Mouse (Mus musculus): ENCODE results near the gene Pigp. TPM values are rescaled to one million over a fixed set of nuclear protein-coding genes. Genes with fewer than 3 reads are reported as not detected.

Gene Pigp
- total and polyA plus RNA-seq, 3 experiments, result 63.8 to 163 (median 103) TPM

DNA sequence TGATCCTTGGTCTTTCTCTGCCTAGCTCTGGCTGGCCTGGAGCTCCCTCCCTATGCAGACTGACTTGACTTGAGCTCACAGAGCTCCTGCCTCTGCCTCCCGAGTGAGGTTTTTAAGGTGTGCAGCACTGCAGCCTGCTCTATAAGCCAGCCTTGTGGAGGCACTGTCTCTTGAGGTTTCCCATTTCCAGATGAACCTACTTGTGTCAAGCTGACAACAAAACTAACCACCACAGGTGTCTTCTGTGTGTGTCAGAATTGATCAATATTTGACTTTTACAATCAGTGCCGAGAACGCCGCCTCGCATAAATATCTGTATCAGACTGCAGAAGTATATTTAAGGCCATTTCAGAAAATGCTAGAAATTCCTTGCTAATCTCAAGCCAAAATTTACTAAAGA is 57.0 kb downstream of the Pigp start:
- Histone ChIP-seq H3K4me3 (replicated peaks in 1 of 3; ENCODE audit: low read depth in 2 of 3, low read length in 2 of 3, poor library complexity in 1 of 3) (no peak overlapping the region), H3K36me3 (replicated peaks in 1 of 2; ENCODE audit: control insufficient read depth in 1 of 2, insufficient read depth in 1 of 2, low read length in 1 of 2) (peaks cover 0 to 4% of the 10 kb centered on the region in 2 experiments), H3K9ac (ENCODE audit: insufficient read depth, low read depth) (no peak overlapping the region), H3K27ac (ENCODE audit: insufficient read depth, low read depth) (no peak overlapping the region), H3K4me1 (ENCODE audit: control insufficient read depth in 1 of 2, insufficient read depth in 2 of 2) (peaks cover 2 to 26% of the 10 kb centered on the region in 2 experiments; a peak in 3 of 4 replicates), H3K79me2 (replicated peaks; ENCODE audit: control insufficient read depth, extremely low read depth, insufficient read depth, poor library complexity, severe bottlenecking) (no peaks in the 10 kb centered on the region), H3K4me2 (ENCODE audit: insufficient read depth, low read depth, poor library complexity, severe bottlenecking) (no peak overlapping the region), H3K9me3 (replicated peaks; ENCODE audit: low read length) (no peaks in the 10 kb centered on the region), H3K27me3 (replicated peaks) (peaks cover 1% of the 10 kb centered on the region)
- DNase-seq (ENCODE audit: extremely low read depth), result no peak
- in situ Hi-C loops (cut with MboI; ENCODE audit: low pct_ligation_motif_present, low pct_unique_long_range_greater_than_20kb, low sequenced_read_pairs) (no loop called here), dilution Hi-C loops (cut with MboI; ENCODE audit: extremely low pct_ligation_motif_present, extremely low pct_unique_long_range_greater_than_20kb, low sequenced_read_pairs) (no loop called here)
- TF ChIP-seq MYC (IDR thresholded peaks at IDR 0.05; ENCODE audit: low read depth, low read length), result no peak
- no peak for TF ChIP-seq GABPA (IDR thresholded peaks at IDR 0.05; ENCODE audit: insufficient replicate concordance, low read depth, low read length)
- no peak for TF ChIP-seq JUN (IDR thresholded peaks at IDR 0.05; ENCODE audit: insufficient read depth, low read depth, low read length)
- no peak for TF ChIP-seq MXI1 (IDR thresholded peaks at IDR 0.05; ENCODE audit: low read depth, low read length)
- no peak for TF ChIP-seq TBP (conservative IDR thresholded peaks at IDR 0.05; ENCODE audit: low read depth, low read length)
- TF ChIP-seq MAFK (IDR thresholded peaks at IDR 0.05; ENCODE audit: insufficient replicate concordance, low read length), result no peak
- no peak for TF ChIP-seq ZC3H11A (IDR thresholded peaks at IDR 0.05; ENCODE audit: low read depth, low read length)
- TF ChIP-seq RAD21 (IDR thresholded peaks at IDR 0.05; ENCODE audit: low read depth, low read length), result no peak
- no peak for TF ChIP-seq ZKSCAN1 (IDR thresholded peaks at IDR 0.05; ENCODE audit: borderline replicate concordance, low read depth, low read length)
- no peak for TF ChIP-seq MAZ (IDR thresholded peaks at IDR 0.05; ENCODE audit: low read depth, low read length)
- no peak for TF ChIP-seq SIN3A (IDR thresholded peaks at IDR 0.05; ENCODE audit: low read length)
- TF ChIP-seq ZNF384 (IDR thresholded peaks at IDR 0.05; ENCODE audit: low read depth, low read length), result no peak
- TF ChIP-seq CTCF (conservative IDR thresholded peaks at IDR 0.05 in 1 of 2, IDR thresholded peaks at IDR 0.05 in 1 of 2; ENCODE audit: low read depth in 2 of 2, low read length in 2 of 2), result no peak
- no peak for TF ChIP-seq USF1 (IDR thresholded peaks at IDR 0.05; ENCODE audit: low read depth, low read length)
- no peak for TF ChIP-seq BHLHE40 (IDR thresholded peaks at IDR 0.05; ENCODE audit: low read depth, low read length)
- TF ChIP-seq ZMIZ1 (IDR thresholded peaks at IDR 0.05; ENCODE audit: low read depth, low read length), result no peak

DNA sequence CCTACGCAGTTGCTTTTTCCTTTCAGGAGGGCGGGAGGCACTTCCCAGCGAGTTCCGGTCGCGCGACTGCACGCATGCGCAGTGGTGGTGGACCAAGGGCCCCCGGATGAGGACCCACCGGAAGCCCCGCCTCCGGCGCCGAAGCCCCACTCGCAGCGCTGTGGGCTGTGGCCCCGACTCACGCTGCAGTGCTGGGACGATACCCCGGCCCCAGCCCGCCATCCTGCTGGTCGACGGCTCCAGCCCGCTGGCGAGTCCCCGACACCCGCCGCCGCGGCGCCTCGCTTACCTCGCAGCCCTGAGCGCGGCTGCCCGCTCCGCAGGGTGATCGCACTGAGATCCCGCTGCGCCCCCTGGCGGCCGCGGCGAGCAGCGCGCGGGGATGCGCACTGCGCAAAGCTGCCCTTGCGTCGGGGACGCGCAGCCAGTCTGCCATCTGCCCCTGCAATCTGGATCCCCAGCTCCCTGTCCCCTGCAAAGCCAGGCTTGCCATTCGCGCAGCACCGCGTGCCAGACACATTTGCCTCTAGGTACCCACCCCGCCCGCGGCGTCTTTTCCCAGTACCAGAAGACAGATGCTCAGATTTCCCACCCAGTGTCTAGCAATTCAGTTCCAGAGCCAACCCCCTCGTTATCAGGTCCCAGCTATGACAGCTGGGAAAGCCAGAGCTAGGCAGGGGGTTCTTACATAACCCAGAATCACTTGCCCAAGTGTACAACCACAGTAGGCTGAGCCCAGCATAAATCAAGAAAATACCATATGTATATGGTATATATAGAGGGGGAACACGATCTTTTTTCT is 58.2 kb downstream of the Pigp start, which contains the start of gene Hlcs:
Gene Hlcs, minus strand, starts transcription at position 343 of the 802 bp plus-strand sequence.
- in situ Hi-C loops (cut with MboI; ENCODE audit: low pct_ligation_motif_present, low pct_unique_long_range_greater_than_20kb, low sequenced_read_pairs), result no loop called here
- DNase-seq (ENCODE audit: extremely low read depth), result peak; percentile 98
- H3K4me3 ChIP-seq (replicated peaks in 1 of 3; ENCODE audit: low read depth in 2 of 3, low read length in 2 of 3, poor library complexity in 1 of 3), result peak within 1 kb of the TSS; percentile 72 to 80 (median 76)
- no peaks in the 10 kb centered on the region for H3K79me2 ChIP-seq (replicated peaks; ENCODE audit: control insufficient read depth, extremely low read depth, insufficient read depth, poor library complexity, severe bottlenecking)
- H3K36me3 ChIP-seq (replicated peaks in 1 of 2; ENCODE audit: control insufficient read depth in 1 of 2, insufficient read depth in 1 of 2, low read length in 1 of 2), result peaks cover 0 to 10% of the 10 kb centered on the region in 2 experiments
- H3K27ac ChIP-seq (ENCODE audit: insufficient read depth, low read depth), result peak within 1 kb of the TSS; percentile 97
- H3K9ac ChIP-seq (ENCODE audit: insufficient read depth, low read depth), result peak within 1 kb of the TSS; percentile 75
- H3K4me2 ChIP-seq (ENCODE audit: insufficient read depth, low read depth, poor library complexity, severe bottlenecking), result peak within 1 kb of the TSS; percentile 83
- no peaks in the 10 kb centered on the region for H3K9me3 ChIP-seq (replicated peaks; ENCODE audit: low read length)
- dilution Hi-C loops (cut with MboI; ENCODE audit: extremely low pct_ligation_motif_present, extremely low pct_unique_long_range_greater_than_20kb, low sequenced_read_pairs), result no loop called here
- H3K4me1 ChIP-seq (ENCODE audit: control insufficient read depth in 1 of 2, insufficient read depth in 2 of 2), result peaks cover 2 to 25% of the 10 kb centered on the region in 2 experiments; a peak in 3 of 4 replicates
- peaks cover 1% of the 10 kb centered on the region for H3K27me3 ChIP-seq (replicated peaks)
- TF ChIP-seq USF2 (conservative IDR thresholded peaks at IDR 0.05; ENCODE audit: low read depth, low read length), result no peak
- TF ChIP-seq SMC3 (IDR thresholded peaks at IDR 0.05; ENCODE audit: low read depth, low read length), result peak; percentile 88
- TF ChIP-seq KAT2A (IDR thresholded peaks at IDR 0.05; ENCODE audit: insufficient replicate concordance, low read length), result peak; percentile 9; the same call in 1 of the 2 replicates
- peak; percentile 88 for TF ChIP-seq NRF1 (IDR thresholded peaks at IDR 0.05; ENCODE audit: low read depth, low read length)
- TF ChIP-seq TBP (conservative IDR thresholded peaks at IDR 0.05; ENCODE audit: low read depth, low read length), result 0 out of 2 replicates have a peak, but pooled peaks have one; percentile 20
- TF ChIP-seq PAX5 (IDR thresholded peaks at IDR 0.05; ENCODE audit: low read length), result no peak
- TF ChIP-seq NELFE (IDR thresholded peaks at IDR 0.05; ENCODE audit: low read depth, low read length), result peak; percentile 96
- no peak for TF ChIP-seq ZKSCAN1 (IDR thresholded peaks at IDR 0.05; ENCODE audit: borderline replicate concordance, low read depth, low read length)
- no peak for TF ChIP-seq JUND (conservative IDR thresholded peaks at IDR 0.05; ENCODE audit: low read depth, low read length)
- no peak for TF ChIP-seq ZC3H11A (IDR thresholded peaks at IDR 0.05; ENCODE audit: low read depth, low read length)
- TF ChIP-seq CHD2 (IDR thresholded peaks at IDR 0.05; ENCODE audit: low read length), result no peak
- TF ChIP-seq SIN3A (IDR thresholded peaks at IDR 0.05; ENCODE audit: low read length), result peak; percentile 70
- no peak for TF ChIP-seq ZNF384 (IDR thresholded peaks at IDR 0.05; ENCODE audit: low read depth, low read length)
- peak; percentile 78 to 97 for TF ChIP-seq CTCF (conservative IDR thresholded peaks at IDR 0.05 in 1 of 2, IDR thresholded peaks at IDR 0.05 in 1 of 2; ENCODE audit: low read depth in 2 of 2, low read length in 2 of 2)
- TF ChIP-seq ZMIZ1 (IDR thresholded peaks at IDR 0.05; ENCODE audit: low read depth, low read length), result peak; percentile 88
- no peak for TF ChIP-seq EP300 (IDR thresholded peaks at IDR 0.05; ENCODE audit: low read length)
- TF ChIP-seq HCFC1 (IDR thresholded peaks at IDR 0.05; ENCODE audit: low read depth, low read length), result peak; percentile 83
- TF ChIP-seq RAD21 (IDR thresholded peaks at IDR 0.05; ENCODE audit: low read depth, low read length), result peak; percentile 48
- TF ChIP-seq TCF12 (IDR thresholded peaks at IDR 0.05; ENCODE audit: low read depth, low read length), result peak; percentile 76
- TF ChIP-seq RCOR1 (conservative IDR thresholded peaks at IDR 0.05; ENCODE audit: low read depth, low read length), result no peak
- TF ChIP-seq USF1 (IDR thresholded peaks at IDR 0.05; ENCODE audit: low read depth, low read length), result no peak
- TF ChIP-seq POLR2A (IDR thresholded peaks at IDR 0.05; ENCODE audit: low read depth, low read length), result peak; percentile 74
- TF ChIP-seq JUN (IDR thresholded peaks at IDR 0.05; ENCODE audit: insufficient read depth, low read depth, low read length), result no peak
- TF ChIP-seq BHLHE40 (IDR thresholded peaks at IDR 0.05; ENCODE audit: low read depth, low read length), result peak; percentile 66; the same call in 1 of the 2 replicates

Data from CH12.LX (cell line).